Mouse (Mus musculus): ENCODE data around the gene Thrap3.

The Thrap3 gene

GRCm38 (mm10) chr4:126163067-126163659 is 39.4 kb downstream of the Thrap3 start, which contains the start of gene Sh3d21:
TSS of gene Sh3d21 (minus strand) at chr4:126163491.
- no peak for DNase-seq

GRCm38 (mm10) chr4:126162544-126163066 is 40.0 kb downstream of the Thrap3 start:
- peak; percentile 69 for DNase-seq

- DNase-seq, result no peak
Observed at GRCm38 (mm10) chr4:126161986-126162385, 40.6 kb downstream of the Thrap3 start.

GRCm38 (mm10) chr4:126161456-126161855 is 41.1 kb downstream of the Thrap3 start:
- no peak for DNase-seq

GRCm38 (mm10) chr4:126160981-126161380 is 41.6 kb downstream of the Thrap3 start:
- no peak for DNase-seq

GRCm38 (mm10) chr4:126159455-126159854 is 43.1 kb downstream of the Thrap3 start:
- no peak for DNase-seq

- DNase-seq, result no peak
Observed at GRCm38 (mm10) chr4:126157562-126157961, 45.0 kb downstream of the Thrap3 start.

GRCm38 (mm10) chr4:126156617-126157016 is 45.9 kb downstream of the Thrap3 start:
- DNase-seq, result no peak

- no peak for DNase-seq
Observed at GRCm38 (mm10) chr4:126155869-126156268, 46.7 kb downstream of the Thrap3 start.

GRCm38 (mm10) chr4:126155183-126155582 is 47.4 kb downstream of the Thrap3 start:
- DNase-seq, result no peak

GRCm38 (mm10) chr4:126152864-126153263 is 49.7 kb downstream of the Thrap3 start:
- no peak for DNase-seq

- DNase-seq, result no peak
Observed at GRCm38 (mm10) chr4:126151701-126152440, 50.7 kb downstream of the Thrap3 start.

GRCm38 (mm10) chr4:126150949-126151320 is 51.6 kb downstream of the Thrap3 start:
- DNase-seq, result no peak

- DNase-seq, result no peak
Observed at GRCm38 (mm10) chr4:126150297-126150948, 52.1 kb downstream of the Thrap3 start.

GRCm38 (mm10) chr4:126149798-126150197 is 52.8 kb downstream of the Thrap3 start:
- no peak for DNase-seq

GRCm38 (mm10) chr4:126149041-126149676 is 53.4 kb downstream of the Thrap3 start:
- DNase-seq, result no peak

GRCm38 (mm10) chr4:126148161-126148961 is 54.2 kb downstream of the Thrap3 start:
- no peak for DNase-seq

GRCm38 (mm10) chr4:126147533-126148160 is 54.9 kb downstream of the Thrap3 start, which contains the start of gene Eva1b:
TSS of gene Eva1b (plus strand) at chr4:126147744.
- no peak for DNase-seq

GRCm38 (mm10) chr4:126146974-126147532 is 55.5 kb downstream of the Thrap3 start:
- DNase-seq, result no peak

- DNase-seq, result no peak
Observed at GRCm38 (mm10) chr4:126145396-126145795, 57.2 kb downstream of the Thrap3 start.

GRCm38 (mm10) chr4:126141021-126141420 is 61.5 kb downstream of the Thrap3 start:
- DNase-seq, result no peak

Measured in cerebellum, adult 11 months (tissue).